ENCODE assay signal across 8 mouse cellular contexts in genomic region chr1:152089526-152089925, GRCm38 (mm10). TPM values are rescaled to one million over a fixed set of nuclear protein-coding genes. Genes with fewer than 3 reads are reported as not detected.
DNase-seq lines count a peak whose midpoint lies in the region; ATAC-seq and TF ChIP-seq lines count a peak whose summit lies in the region.

No protein-coding gene starts in this region.

- peak overlapping the region; percentile 87 for H3K4me2 ChIP-seq in kidney, embryonic 14.5 days (replicated peaks; ENCODE audit: low read depth, low read length)
- peak overlapping the region; percentile 98 for H3K4me2 ChIP-seq in myocyte (ENCODE audit: low read depth)

- ATAC-seq in granulocyte monocyte progenitor cell, adult 5-6 weeks (replicated peaks; ENCODE audit: poor library complexity, severe bottlenecking), result peak; percentile 29
- ATAC-seq in kidney, embryonic 14.5 days (ENCODE audit: low FRiP score, low TSS enrichment), result peak; percentile 37

- H3K36me3 ChIP-seq in kidney, embryonic 14.5 days (ENCODE audit: control insufficient read depth, insufficient read depth, low read length), result no peaks in the 10 kb centered on the region
- no peaks in the 10 kb centered on the region for H3K36me3 ChIP-seq in myocyte (ENCODE audit: control insufficient read depth, insufficient read depth)

- no peak for TF ChIP-seq POLR2A in myocyte (IDR thresholded peaks at IDR 0.05; ENCODE audit: insufficient read length, low read depth)

- peak overlapping the region; percentile 93 for H3K4me3 ChIP-seq in kidney, embryonic 14.5 days (ENCODE audit: low read length)
- H3K4me3 ChIP-seq in myocyte, result peak overlapping the region; percentile 37

- peak overlapping the region; percentile 79 for H3K27ac ChIP-seq in kidney, embryonic 14.5 days (ENCODE audit: low read depth, low read length)

- peak overlapping the region; percentile 83 for H3K9ac ChIP-seq in kidney, embryonic 14.5 days (ENCODE audit: low read depth, low read length)

- no peaks in the 10 kb centered on the region for H3K27me3 ChIP-seq in kidney, embryonic 14.5 days (ENCODE audit: control insufficient read depth, insufficient read depth, low read length)
- H3K27me3 ChIP-seq in myocyte (ENCODE audit: control insufficient read depth, insufficient read depth, insufficient read length), result no peaks in the 10 kb centered on the region

- H3K9me3 ChIP-seq in kidney, embryonic 14.5 days (ENCODE audit: control insufficient read depth, low read length), result no peaks in the 10 kb centered on the region

- peak overlapping the region; percentile 86 for H3ac ChIP-seq in myocyte (ENCODE audit: control insufficient read depth, insufficient read length)

- peaks cover 18% of the 10 kb centered on the region; the same call in 1 of the 2 replicates for H3K4me1 ChIP-seq in kidney, embryonic 14.5 days (ENCODE audit: control insufficient read depth, insufficient read depth, low read length)

- H3K79me2 ChIP-seq in myocyte (ENCODE audit: control insufficient read depth, insufficient read depth), result peaks cover 4% of the 10 kb centered on the region

- 2% methylated on average over 20 of the region's 25 CpGs for WGBS in kidney, embryonic 14.5 days

- DNase-seq in kidney, adult 18-20 months, result peak; percentile 33
- DNase-seq in kidney, adult 9 months, result no peak
- peak; percentile 68 to 70 for DNase-seq in cerebellum, postnatal 14 days
- peak; percentile 18 for DNase-seq in liver
- peak; percentile 70 for DNase-seq in telencephalon, adult 2 months (ENCODE audit: low read depth, low spot score)

TF ChIP-seq in myocyte, 11 proteins besides CTCF, POLR2A, EP300 and RAD21:
- no peak for TF ChIP-seq MAX (IDR thresholded peaks at IDR 0.05; ENCODE audit: low read depth)
- TF ChIP-seq MYOD1 (IDR thresholded peaks at IDR 0.05; ENCODE audit: control insufficient read depth in 1 of 3, insufficient read length in 2 of 3, low read depth in 2 of 3), result no peak
- TF ChIP-seq MYOG (IDR thresholded peaks at IDR 0.05; ENCODE audit: control insufficient read depth in 1 of 3, insufficient read depth in 1 of 3, insufficient read length in 2 of 3, low read depth in 2 of 3), result no peak
- TF ChIP-seq REST (IDR thresholded peaks at IDR 0.05; ENCODE audit: insufficient read depth, insufficient read length), result no peak
- TF ChIP-seq TCF3 (IDR thresholded peaks at IDR 0.05; ENCODE audit: insufficient read length, low read depth), result no peak
- TF ChIP-seq CEBPB (IDR thresholded peaks at IDR 0.05; ENCODE audit: insufficient read depth, poor library complexity, severe bottlenecking), result no peak
- TF ChIP-seq E2F4 (IDR thresholded peaks at IDR 0.05; ENCODE audit: insufficient read depth), result no peak
- no peak for TF ChIP-seq POLR2AphosphoS2 (IDR thresholded peaks at IDR 0.05; ENCODE audit: insufficient read length, low read depth)
- no peak for TF ChIP-seq SRF (IDR thresholded peaks at IDR 0.05; ENCODE audit: control insufficient read depth, insufficient read length, low read depth)

RNA-seq across cellular contexts. Expression of gene 1700025G04Rik, which starts 0.4 kb away (rescaled TPM):
- total RNA-seq in granulocyte monocyte progenitor cell, adult 5-6 weeks (2014; fragmentation: Nextera tagmentation), result 26.0 and 28.4 TPM in 2 replicates
- 13.7 and 21.8 TPM in 2 replicates for total RNA-seq in granulocyte monocyte progenitor cell, adult 5-6 weeks (2017)
- polyA plus RNA-seq in kidney, embryonic 14.5 days (2014; fragmentation: Nextera tagmentation; extraction: Ambion mirVana), result 17.9 and 24.4 TPM in 2 replicates
- 3.3 TPM for polyA plus RNA-seq in myocyte (2012; fragmentation: generic; extraction: Trizol)
